Mouse (Mus musculus): ENCODE measurements at regions not wholly inside any gene's neighbourhood (a gene's known extent, or its start where the extent isn't known, plus 50 kb on each side); places are given as distances from the start of the nearest gene placed in this dataset.

GRCm38 (mm10) chr5:91860489-91860888 is 102.4 kb downstream of the Rchy1 start:
- TF ChIP-seq POLR2A (IDR thresholded peaks at IDR 0.05; ENCODE audit: extremely low read depth, insufficient read depth, low read length) (no peak), CTCF (IDR thresholded peaks at IDR 0.05; ENCODE audit: low read depth, low read length) (no peak)

Data from liver, adult 2 months (tissue).